Mouse (Mus musculus) brain, embryonic 14.5 days (tissue): ENCODE data around the gene Mgmt.

Experiments
- CTCF ChIP-seq: fragments of 200-500 bp; IDR thresholded peaks from 2 replicates; pipeline ENCODE4 v1.5.1; 2012; ENCODE audit warnings: inconsistent platforms, mild to moderate bottlenecking, moderate library complexity, borderline replicate concordance; ENCODE audit not compliant: insufficient read depth, insufficient read length; ENCODE audit errors: extremely low read depth
- POLR2A ChIP-seq: fragments of 200-500 bp; IDR thresholded peaks from 2 replicates; pipeline ENCODE4 v1.6.1; 2012; ENCODE audit warnings: mild to moderate bottlenecking, inconsistent platforms, borderline replicate concordance; ENCODE audit not compliant: poor library complexity, insufficient read depth, insufficient read length, severe bottlenecking; ENCODE audit errors: extremely low read depth

DNA sequence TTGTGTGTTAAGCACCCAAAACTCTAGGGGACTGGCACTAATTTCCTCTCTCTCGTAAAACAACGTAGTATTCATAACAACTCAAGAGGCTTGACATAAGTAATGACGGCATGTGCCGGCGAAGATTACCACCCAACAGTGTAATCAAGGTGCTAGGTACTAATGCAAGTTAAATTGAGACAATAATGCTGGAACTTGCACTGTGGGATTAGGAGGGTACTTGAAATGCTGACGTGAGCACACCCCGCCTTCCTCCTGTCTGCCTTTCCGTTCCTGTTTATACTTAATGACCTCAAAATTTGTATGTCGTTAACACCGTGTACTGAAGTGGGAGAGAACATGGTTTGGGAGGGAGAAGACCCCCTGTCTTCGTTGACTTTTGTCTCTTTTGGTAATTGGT lies 110.9 kb downstream of the Mgmt start:
- TF ChIP-seq POLR2A (no peak), CTCF (no peak)
